Mouse (Mus musculus): ENCODE data around the gene Shisa8. TPM values are rescaled to one million over a fixed set of nuclear protein-coding genes. Genes with fewer than 3 reads are reported as not detected.

Gene Shisa8
- total RNA-seq, 2 experiments from 2014 or later: 2.0 to 3.1 TPM

DNA sequence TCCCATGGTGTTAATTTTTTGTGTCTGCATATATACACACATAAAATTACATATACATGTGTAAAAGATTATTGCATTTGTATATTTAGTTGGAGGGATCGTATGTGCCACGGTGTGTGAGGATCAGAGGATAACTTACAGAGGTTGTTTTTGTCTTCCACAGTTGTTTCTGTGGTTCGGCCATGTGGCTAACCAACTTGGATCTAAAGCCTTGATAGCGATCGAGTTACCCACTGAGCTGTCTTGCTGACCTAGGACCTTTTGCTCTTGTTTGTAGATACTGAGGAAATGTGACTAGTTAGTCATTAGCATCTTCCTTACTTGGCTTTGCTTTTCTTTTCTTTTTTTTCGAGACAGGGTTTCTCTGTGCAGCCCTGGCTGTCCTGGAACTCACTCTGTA, 56.3 kb downstream of the Shisa8 start:
- DNase-seq (ENCODE audit: low spot score in 2 of 2): no peak

Small RNA genes within 50 kb of the gene (microRNA-seq; reads per million reads assigned to microRNA genes)
- gene Mir33: 28.4 to 29.5 reads per million in 2 experiments

Other genes starting within 250 kb of the Shisa8 start
- not detected for gene 1700029P11Rik, start 232.3 kb downstream of the Shisa8 start, total RNA-seq (2021)
- 10 to 100 TPM; 25.5 to 36.2 TPM for gene Xrcc6, start 225.0 kb downstream of the Shisa8 start, total RNA-seq (2021)
- gene Desi1, start 179.0 kb downstream of the Shisa8 start, total RNA-seq (2021): 10 to 100 TPM; 86.3 to 99.3 TPM
- gene Snu13, start 165.2 kb downstream of the Shisa8 start, total RNA-seq (2021): 100 to 1,000 TPM in 1 of 2 experiments, 10 to 100 TPM in 1; 97.5 to 108 TPM
- not detected for gene 4930407I10Rik, start 153.7 kb downstream of the Shisa8 start, total RNA-seq (2021)
- gene Mei1, start 142.8 kb downstream of the Shisa8 start, total RNA-seq (2021): under 1 TPM; 0.18 to 0.27 TPM
- 10 to 100 TPM; 10.7 to 13.5 TPM for gene Ccdc134, start 84.9 kb downstream of the Shisa8 start, total RNA-seq (2021)
- gene Srebf2, start 65.6 kb downstream of the Shisa8 start, total RNA-seq (2021): 100 to 1,000 TPM; 191 to 198 TPM
- gene Tnfrsf13c, start 11.6 kb upstream of the Shisa8 start, total RNA-seq (2021): 1 to 10 TPM in 1 of 2 experiments, under 1 TPM in 1; 0.69 to 1.0 TPM
- gene Cenpm, start 31.9 kb upstream of the Shisa8 start, total RNA-seq (2021): 1 to 10 TPM; 6.5 to 9.0 TPM
- gene 1500009C09Rik, start 39.6 kb upstream of the Shisa8 start, total RNA-seq (2021): 10 to 100 TPM; 79.9 to 88.8 TPM
- gene Sept3, start 62.1 kb upstream of the Shisa8 start, total RNA-seq (2021): 100 to 1,000 TPM; 617 to 640 TPM
- gene Wbp2nl, start 86.1 kb upstream of the Shisa8 start, total RNA-seq (2021): under 1 TPM in 1 of 2 experiments, not detected in 1; 0.25 TPM
- 10 to 100 TPM; 36.9 to 43.3 TPM for gene Naga, start 126.1 kb upstream of the Shisa8 start, total RNA-seq (2021)
- 1 to 10 TPM in 1 of 2 experiments, under 1 TPM in 1; 0.80 to 1.1 TPM for gene Pheta2, start 126.1 kb upstream of the Shisa8 start, total RNA-seq (2021)
- gene Smdt1, start 126.1 kb upstream of the Shisa8 start, total RNA-seq (2021): 100 to 1,000 TPM; 158 to 179 TPM
- 100 to 1,000 TPM; 201 to 212 TPM for gene Ndufa6, start 141.5 kb upstream of the Shisa8 start, total RNA-seq (2021)
- 10 to 100 TPM; 18.8 to 19.5 TPM for gene Cyp2d22, start 167.4 kb upstream of the Shisa8 start, total RNA-seq (2021)
- not detected for gene Cyp2d11, start 181.2 kb upstream of the Shisa8 start, total RNA-seq (2021)
- under 1 TPM in 1 of 2 experiments, not detected in 1; 0.40 TPM for gene Cyp2d10, start 194.4 kb upstream of the Shisa8 start, total RNA-seq (2021)
- not detected for gene Cyp2d9, start 220.6 kb upstream of the Shisa8 start, total RNA-seq (2021)

Measured in layer of hippocampus, postnatal 10 days (tissue).